Mouse (Mus musculus) gastrocnemius, adult 18-20 months (tissue): ENCODE results near the gene Ksr2. TPM values are rescaled to one million over a fixed set of nuclear protein-coding genes. Genes with fewer than 3 reads are reported as not detected.
"Not testable (repeated sequence)": the region's sequence is repeated elsewhere in the genome, so short reads cannot be mapped to it uniquely, and the experiment has no call there.

Source experiments
- DNase-seq: peaks from one replicate; pipeline ENCODE4 v3.0.0; 2021; ENCODE audit warnings: low spot score
- total RNA-seq, 2 experiments: library from RNA; stranded (reverse); gene quantifications; 2 replicates each; pipeline ENCODE4 v1.2.3; 2021

The Ksr2 gene
- total RNA-seq, 2 experiments from 2014 or later: 0.09 to 0.11 TPM

- DNase-seq: not testable (repeated sequence)
Measured at GRCm38 (mm10) chr5:117404671-117405070, 9.1 kb upstream of the Ksr2 start.

GRCm38 (mm10) chr5:117408216-117408615 is 5.6 kb upstream of the Ksr2 start:
- peak; percentile 11 for DNase-seq

- no peak for DNase-seq
Measured at GRCm38 (mm10) chr5:117409369-117409768, 4.4 kb upstream of the Ksr2 start.

GRCm38 (mm10) chr5:117414611-117415010 is 811 bp downstream of the Ksr2 start:
- no peak for DNase-seq

- no peak for DNase-seq
Measured at GRCm38 (mm10) chr5:117415011-117415912, 1.5 kb downstream of the Ksr2 start.

GRCm38 (mm10) chr5:117417442-117417841 is 3.6 kb downstream of the Ksr2 start:
- no peak for DNase-seq

GRCm38 (mm10) chr5:117433501-117433900 is 19.7 kb downstream of the Ksr2 start:
- not testable (repeated sequence) for DNase-seq

- DNase-seq: no peak
Measured at GRCm38 (mm10) chr5:117440261-117440660, 26.5 kb downstream of the Ksr2 start.

GRCm38 (mm10) chr5:117441242-117441842 is 27.5 kb downstream of the Ksr2 start:
- no peak for DNase-seq

- no peak for DNase-seq
Measured at GRCm38 (mm10) chr5:117442157-117442765, 28.5 kb downstream of the Ksr2 start.

GRCm38 (mm10) chr5:117443141-117443540 is 29.3 kb downstream of the Ksr2 start:
- no peak for DNase-seq

- DNase-seq: no peak
Measured at GRCm38 (mm10) chr5:117443902-117444301, 30.1 kb downstream of the Ksr2 start.

GRCm38 (mm10) chr5:117447698-117448097 is 33.9 kb downstream of the Ksr2 start:
- no peak for DNase-seq

GRCm38 (mm10) chr5:117452013-117452412 is 38.2 kb downstream of the Ksr2 start:
- DNase-seq: no peak

GRCm38 (mm10) chr5:117455546-117455945 is 41.7 kb downstream of the Ksr2 start:
- DNase-seq: no peak

- no peak for DNase-seq
Measured at GRCm38 (mm10) chr5:117457121-117457520, 43.3 kb downstream of the Ksr2 start.

GRCm38 (mm10) chr5:117457583-117457982 is 43.8 kb downstream of the Ksr2 start:
- DNase-seq: no peak

- no peak for DNase-seq
Measured at GRCm38 (mm10) chr5:117458899-117459298, 45.1 kb downstream of the Ksr2 start.

GRCm38 (mm10) chr5:117460261-117460660 is 46.5 kb downstream of the Ksr2 start:
- DNase-seq: no peak

GRCm38 (mm10) chr5:117467052-117467451 is 53.3 kb downstream of the Ksr2 start:
- no peak for DNase-seq

- DNase-seq: no peak
Measured at GRCm38 (mm10) chr5:117468961-117469360, 55.2 kb downstream of the Ksr2 start.

- DNase-seq: no peak
Measured at GRCm38 (mm10) chr5:117469572-117469971, 55.8 kb downstream of the Ksr2 start.
